Mouse (Mus musculus) left cerebral cortex, adult 9 months (tissue): ENCODE data around the gene Galnt10.

ENCODE experiments used
- DNase-seq, 2 experiments: peaks; one replicate each; pipeline ENCODE4 v3.0.0; 2022; ENCODE audit warnings: low spot score in 2 of 2

Gene Galnt10

DNA sequence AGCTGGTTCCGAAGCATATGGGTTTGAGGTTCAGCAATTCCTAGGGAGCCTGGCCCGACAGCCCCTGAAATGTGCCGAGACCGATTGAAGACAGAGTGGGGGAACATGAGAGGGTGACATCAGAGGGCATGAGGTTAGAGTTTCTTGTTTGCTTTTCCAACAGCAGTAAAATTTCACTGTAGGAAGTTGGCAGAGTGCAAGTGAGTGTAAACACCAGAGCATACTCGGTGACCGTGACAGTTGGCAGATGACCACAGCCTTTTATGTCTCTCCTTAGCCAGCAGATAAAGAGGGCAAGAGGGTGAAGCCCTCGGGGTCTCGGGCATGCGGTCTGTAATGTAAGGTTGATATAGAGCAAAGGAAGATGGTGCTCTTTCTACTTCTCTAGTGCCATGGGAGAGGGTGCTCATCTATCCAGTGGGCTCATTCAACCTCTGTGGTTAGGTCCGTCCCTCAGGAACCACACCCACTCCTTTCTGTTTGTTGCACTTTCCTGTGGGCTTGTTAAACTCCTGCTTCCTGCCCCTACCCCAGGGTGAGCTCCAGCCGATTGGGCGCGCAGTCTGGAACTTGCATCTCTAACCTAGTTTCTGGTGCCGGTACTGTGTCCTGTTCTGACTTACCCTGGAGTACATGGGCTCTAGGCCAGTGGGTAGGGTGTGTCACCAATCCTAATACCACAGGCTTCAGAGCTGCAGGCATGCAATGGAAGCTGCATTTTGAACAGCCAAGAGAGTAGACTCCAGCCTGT, 43.1 kb downstream of the Galnt10 start:
- no peak for DNase-seq

DNA sequence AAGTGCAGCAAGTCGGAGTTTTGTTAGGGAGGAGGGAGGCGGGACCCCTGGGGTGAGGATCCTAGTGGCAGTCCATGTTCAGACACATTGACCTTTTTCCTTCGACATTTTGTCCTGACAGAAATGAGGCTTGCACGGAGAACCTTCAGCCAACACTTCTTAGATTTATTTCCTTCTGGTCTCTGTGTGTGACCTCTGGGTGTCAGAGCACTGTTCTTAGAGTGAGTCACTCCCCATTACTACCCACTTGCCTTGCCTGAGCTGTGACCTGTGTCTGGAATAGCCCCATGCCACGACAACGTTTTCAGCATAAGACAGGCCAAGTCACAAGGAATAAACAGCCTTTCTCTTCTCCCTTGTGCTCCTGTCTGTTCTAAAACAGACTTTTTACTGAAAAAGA, 44.6 kb downstream of the Galnt10 start:
- DNase-seq: no peak

DNA sequence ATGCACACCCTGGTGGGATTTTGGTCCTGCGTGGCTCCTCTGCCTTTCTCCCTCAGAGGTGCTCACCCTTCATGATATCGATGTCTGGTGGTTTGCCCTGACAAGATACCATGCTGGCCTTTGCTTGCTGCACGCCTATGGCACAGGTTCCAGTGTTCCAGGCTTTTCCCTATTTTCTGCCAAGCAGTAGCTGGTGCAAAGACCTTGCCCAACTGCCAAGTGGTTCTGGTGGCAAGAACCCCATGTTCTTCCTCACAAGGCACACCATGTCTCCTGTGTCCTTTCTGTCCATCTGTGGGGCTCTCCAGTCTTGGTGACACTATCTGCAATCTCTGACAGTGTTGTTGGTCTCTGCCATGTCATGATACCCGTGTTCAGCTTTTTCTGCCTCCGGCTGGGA, 45.6 kb downstream of the Galnt10 start:
- no peak for DNase-seq

DNA sequence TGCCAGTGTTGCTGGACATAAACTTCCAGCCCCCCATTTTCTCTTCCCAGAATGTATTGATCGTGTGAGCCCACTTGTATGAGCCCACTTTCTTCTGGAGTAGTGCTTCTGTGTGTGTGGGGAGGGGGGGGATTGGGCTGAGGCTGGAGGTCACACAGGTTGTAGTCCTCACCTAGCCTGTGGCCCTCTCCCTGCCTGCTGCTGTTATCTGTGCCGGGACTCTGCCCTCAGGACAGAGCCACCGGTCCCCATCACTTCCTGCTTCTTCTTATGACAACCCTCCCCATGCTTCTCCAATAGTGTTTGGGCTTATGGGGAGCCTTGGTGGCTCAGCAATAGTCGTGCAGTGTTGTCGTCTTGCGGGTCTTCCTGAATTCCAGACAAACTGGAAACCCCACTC, 46.7 kb downstream of the Galnt10 start:
- no peak for DNase-seq

DNA sequence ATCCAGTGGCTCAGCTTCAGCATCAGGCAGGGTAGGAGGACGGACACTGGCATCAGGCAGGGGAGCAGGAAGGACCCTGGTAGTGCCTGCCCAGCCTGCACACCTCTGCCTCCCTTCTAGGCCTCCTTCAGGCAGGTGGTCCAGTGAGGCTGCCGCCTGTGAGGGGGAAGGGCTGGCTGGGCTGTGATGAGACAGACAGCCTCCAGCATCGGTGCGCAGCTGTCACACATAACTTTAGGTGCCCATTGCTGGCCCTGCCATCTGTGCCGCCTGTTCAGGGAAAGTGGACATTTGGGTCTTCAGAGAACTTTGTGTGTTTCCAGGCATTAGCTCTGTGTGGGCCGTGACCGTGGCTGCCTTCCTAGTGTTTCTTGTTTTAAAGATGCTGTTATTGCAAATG, 47.5 kb downstream of the Galnt10 start:
- DNase-seq: no peak

DNA sequence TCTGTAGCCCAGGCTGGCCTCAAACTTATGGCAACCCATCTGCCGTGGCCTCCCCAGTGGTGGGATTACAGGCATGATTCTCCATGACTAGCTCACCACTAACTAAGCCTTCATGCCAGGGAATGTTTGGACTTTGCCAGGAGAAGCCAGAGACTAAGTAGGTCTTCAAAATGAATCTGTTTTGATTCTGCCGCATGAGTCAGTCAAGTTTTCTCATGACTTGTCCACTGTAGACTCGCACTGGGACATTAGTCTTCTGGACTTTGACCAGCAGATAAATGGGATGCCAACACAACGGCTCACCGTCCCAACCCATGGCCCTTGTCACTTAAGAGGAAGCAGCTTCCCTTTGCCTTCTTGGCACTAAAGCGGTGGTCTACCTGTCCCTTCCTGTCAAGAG, 49.2 kb downstream of the Galnt10 start:
- no peak for DNase-seq

DNA sequence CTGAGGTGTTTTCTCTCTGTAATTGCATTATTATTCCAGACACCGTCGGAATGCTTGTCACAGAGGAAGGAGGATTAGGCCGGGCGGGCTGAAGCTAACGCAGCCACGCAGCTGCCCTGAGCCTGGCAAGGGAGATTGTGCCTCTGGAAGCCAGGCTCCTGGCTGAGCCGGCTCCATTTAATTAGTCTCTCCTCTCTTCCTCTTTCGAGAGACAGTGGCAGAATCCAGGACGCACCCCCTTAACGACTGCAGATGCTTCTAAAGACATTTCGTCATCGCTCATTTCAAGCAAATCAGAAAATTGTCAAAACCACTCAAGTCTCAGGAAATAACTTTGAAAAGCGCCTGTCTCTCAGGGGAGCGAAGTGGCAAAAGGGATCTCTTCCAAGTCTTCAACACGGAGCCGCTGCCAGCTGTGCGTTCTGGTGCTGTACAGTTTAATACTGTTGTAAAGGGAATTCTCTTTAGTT, 51.0 kb downstream of the Galnt10 start:
- DNase-seq: peak in 1 of 2 experiments; percentile 19

DNA sequence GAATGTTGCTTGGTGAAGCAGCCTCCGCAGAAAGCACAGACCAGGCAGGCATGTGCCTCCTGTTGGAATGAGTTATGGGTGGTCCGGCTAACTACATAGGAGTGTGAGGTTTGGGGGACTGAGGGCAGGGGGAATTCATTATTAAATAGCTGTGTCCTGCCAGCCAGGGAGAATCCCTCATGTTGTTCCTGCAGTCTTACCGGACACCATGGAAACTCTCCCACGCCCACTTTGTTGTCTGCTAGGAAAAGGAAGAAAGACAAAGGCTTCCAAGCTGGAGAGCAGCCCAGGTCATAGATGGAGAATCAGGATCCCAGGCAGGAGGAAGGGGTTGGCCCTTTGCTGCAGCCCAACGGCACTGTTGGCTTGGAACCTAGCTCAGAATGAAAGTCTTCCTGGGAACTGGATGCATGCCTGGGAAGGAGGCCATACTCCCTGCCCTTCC, 51.6 kb downstream of the Galnt10 start:
- no peak for DNase-seq

DNA sequence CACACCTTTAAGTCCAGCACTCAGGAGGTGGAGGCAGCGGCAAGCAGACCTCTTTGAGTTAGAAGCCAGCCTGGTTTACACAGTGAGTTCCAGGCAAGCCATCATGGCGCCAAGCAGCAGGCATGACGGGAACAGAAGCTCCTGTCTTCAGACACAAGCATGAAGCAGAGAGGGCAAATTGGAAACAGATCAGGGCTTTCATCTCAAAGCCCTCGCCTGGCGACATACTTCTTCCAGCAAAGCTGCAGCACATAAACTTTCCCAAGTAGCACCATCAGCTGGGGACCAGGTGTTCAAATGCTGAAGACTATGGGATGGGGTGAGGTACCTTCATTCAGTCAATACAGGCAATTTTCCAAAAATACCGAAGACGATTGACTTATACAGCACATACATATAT, 54.9 kb downstream of the Galnt10 start:
- DNase-seq: no peak

DNA sequence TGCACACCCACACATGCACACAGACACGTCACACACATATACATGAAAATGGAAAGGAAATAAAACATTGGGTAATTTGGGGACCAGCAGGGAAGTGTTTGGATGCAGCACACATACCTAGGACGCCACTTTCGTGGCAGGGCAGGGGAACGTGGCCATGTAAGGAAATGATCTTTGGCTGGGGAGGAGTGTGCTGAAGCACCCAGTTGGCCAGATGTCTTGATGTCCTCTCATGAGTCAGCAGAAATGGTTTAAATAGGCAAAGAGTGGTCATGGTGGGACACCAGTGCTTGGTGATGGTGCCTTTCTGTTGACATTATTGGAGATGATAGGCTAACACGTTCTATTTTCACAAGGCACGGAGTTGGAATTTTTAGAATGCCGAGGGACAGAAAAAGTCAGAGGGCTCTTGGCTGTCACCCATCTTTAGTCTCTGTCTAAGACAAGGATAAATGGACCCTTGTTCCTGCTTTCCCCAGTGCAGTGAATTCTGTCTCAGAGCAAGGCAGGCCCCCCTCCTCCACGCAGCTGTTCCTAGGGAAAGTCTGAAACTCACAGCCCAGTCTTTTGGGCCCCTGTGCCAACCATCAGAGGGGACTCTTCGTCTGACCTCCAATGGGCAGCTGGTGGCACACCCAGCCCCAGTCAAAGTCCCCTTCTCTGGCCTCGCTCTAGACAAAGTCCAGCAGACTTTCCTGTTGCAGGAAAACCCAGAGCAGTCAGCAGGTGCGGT, 56.1 kb downstream of the Galnt10 start:
- DNase-seq: no peak

DNA sequence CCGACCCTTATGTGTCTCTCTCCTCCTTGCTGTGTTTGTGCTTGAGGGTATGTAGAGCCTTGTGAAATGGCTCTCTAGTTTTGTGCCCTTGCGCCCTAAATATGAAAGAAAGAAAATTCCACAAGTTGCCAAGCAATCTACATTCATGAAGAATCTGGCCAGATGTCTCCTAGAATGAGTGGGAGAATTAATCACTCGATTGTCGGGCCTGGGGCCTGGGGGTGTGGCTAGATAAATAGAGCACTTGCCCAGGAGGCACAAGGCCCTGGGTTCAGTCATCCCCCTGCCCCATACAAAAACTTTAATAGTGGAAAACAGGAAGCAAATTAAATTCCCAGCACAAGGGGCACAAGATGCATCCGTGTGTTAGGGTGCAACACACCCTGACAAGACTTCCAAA, 56.7 kb downstream of the Galnt10 start:
- DNase-seq: no peak

DNA sequence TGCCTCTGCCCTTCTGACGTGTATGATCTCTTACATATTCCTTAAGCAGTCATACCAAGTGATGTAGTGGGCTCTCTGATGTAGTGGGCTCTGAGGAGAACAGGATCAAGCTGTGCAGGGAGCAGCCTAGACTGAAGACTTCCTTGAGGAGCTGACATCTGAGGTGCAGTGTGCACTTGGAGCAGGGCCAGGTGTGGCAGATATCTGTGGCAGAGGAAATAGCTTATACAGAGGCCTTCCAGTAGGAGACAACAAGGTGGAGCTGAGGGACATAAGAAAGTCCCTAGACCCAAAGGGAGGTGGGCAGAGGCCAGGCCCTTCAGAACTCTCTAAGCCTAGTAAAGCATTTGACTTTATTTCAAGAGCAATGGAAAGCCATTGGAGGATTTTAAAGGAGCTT, 61.4 kb downstream of the Galnt10 start:
- DNase-seq: no peak

DNA sequence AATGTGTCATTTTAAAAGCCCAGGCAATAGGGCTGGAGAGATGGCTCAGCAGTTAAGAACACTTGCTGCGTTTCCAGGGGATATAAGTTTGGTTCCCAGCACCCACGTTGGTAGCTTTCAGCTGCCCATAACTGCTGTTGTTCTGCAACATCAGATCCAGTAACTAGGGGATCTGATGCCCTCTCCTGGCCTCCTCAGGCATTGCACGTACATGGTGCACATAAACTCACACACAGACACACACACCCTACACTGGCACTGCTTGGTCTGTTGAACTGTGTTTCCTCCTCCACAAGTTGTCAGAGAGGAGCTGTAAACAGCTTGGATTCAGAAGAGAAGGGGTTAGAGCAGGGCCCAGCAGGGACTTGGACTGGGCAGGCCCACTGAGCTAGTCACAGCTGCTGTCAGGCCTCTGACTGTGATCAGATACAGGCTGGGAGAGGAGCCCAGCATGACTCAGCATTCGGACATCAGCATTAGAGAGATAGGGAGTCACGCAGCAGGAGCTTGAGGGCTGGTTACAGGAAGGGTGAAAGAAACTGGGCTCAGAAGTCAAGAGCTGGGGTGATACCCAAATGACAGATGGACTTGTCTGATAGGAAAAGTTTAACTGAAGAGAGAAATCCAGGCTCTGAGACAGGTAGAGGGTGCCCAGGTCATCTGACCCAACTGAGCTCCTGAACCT, 62.0 kb downstream of the Galnt10 start:
- DNase-seq: no peak

DNA sequence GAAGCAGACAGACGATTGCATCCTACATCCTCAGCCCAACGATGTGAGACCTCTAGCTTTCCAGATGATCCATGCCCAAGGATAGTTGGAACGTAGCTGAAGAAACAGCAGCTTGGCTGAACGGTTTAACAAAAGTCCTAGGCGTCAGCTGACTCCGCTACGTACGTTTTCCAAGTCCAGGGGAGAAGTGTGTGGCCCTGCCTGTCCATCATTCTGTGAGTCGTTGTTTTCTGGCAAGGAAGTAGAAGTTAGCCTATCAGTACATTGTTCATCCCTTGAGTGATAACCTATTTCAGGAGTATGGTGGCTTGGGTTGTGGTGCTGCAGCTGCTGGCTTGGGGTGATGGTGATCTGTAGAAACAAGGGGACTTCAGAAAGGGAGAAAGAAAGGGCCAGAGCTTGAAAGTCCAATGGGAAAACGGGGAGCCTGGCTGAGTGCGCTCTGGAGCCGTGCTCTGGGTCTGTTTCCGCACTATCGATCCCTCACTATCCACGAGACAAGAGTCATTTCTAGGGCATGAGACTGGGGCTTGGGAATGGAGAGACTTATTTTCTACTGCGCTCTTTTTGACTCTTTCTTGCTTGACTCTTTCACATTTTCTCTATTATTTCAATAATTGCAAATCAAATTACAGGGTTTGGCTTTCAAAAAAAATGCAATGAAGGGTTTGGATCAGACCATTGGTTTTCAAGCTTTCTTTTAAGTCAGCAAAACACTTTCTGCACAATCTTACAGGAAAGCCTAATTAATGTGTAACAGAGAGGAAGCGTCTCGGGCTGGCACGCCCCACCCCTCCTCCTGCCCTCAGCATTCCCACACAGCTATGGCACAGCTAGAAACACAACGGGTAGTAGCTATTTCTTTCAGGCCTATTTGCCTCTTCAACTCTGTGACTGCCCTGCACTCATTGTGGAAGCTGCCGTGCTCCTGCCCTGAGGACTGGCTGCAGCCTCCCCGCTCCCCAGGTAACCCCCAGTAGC, 63.2 kb downstream of the Galnt10 start:
- DNase-seq: no peak

DNA sequence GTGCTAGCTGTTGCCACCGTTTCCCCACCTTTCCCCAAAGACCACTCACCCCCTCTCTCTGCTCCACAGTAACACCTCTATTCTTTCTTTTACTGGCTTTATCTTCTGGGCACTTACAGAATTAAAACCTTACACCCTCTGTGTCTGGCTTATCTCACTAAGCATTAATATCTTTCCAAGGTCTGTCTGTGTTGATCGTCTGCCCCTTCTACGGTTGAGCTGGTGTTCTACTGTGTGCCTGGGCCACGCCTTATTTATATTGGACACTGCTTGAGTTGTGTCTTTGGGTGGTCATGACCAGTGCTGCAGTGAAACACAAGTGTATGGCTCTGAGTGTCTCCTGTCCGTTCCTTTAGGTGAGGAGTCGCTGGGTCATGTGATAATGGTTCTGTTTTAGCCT, 68.7 kb downstream of the Galnt10 start:
- no peak for DNase-seq

DNA sequence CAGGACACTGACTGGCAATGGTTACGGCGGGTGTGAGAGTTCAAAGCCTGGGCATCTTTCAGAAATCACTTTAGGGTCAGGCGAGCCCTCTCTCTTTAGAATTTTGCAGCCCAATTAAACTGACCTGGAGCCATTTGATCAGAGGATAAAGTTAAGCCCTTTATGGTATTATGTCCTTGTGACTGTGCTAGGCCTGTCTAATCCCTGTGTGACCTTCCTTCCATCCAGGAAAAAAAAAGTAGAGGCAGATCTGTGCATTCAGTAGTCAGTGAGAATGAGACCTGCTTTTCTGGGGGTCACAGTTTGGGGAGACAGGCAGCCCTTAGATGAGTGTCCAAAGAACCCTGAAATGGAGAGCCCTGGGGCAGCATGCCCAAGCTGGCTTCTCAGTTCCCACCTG, 71.5 kb downstream of the Galnt10 start:
- no peak for DNase-seq

DNA sequence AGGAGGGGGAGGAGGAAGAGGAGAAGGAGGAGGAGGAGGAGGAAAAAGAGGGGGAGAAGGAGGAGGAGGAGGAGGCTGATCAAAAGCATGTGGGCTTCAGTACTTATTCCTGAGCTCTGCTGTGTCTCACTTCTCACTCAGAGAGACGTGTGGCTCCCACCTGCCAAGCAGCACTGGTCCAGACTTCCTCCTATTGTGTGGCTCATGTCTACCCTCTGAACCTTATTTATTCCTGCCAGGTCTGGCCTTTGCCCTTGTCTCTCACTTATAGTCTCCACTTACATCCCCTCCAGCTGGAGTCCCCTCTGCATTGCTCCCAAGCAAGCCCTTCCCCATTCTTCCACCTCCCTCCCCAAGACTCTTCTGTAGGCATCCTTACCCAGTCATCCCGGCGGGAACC, 72.2 kb downstream of the Galnt10 start:
- DNase-seq: no peak

DNA sequence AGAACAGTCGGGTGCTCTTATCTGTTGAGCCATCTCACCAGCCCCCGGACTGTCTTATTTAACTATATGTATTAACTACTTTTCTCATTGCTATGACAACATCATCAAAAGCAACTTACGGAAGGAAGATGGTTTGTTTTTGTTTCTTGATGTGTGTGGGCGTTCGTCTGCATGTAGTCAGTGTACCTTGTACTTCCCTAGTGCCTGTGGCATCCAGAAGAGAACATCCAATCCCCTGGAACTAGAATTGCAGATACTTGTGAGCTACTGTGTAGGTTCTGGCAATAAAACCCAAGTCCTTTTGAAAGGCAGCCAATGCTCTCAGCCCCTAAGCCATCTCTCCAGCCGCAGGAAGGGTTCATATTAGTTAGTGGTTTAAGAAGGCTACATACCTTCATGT, 72.8 kb downstream of the Galnt10 start:
- DNase-seq: no peak

DNA sequence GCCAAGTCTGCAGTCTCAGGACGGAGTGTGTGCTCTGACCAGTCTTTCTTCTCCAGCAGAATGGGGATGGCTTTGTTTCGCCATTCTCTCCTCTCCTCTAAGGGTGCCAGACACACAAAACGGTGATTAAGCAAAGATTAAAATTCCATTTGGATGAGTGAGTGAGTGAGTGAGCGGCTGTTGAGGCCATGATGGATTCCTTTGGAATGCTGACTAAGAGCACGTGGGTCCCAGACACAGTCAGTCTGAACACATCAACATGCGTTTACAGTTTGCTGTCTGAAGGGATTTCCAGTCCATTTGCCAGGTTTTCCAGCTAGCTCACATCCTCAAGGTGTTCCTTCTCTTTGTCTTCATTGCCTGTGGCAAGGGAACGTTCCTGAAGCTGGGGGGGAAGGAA, 74.4 kb downstream of the Galnt10 start:
- no peak for DNase-seq

DNA sequence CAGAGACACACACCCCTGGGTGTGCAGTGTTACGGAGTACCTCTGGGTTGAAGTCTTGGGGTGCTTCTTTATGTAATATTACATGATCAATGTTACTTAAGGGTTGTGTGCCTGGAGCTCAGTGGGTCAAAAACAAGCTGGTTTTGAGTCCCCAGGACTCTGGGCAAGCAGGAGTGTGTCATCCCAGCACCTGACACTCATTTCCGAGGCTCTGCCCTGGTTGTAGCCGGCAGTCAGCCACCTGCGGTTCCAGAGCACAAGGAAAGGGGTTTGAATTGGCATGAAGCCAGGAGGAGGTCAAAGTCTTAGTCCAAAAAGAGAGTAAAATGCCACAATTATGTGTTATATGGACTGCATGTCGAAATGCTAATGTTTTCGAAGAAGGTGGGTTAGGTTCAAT, 74.8 kb downstream of the Galnt10 start:
- DNase-seq: no peak

DNA sequence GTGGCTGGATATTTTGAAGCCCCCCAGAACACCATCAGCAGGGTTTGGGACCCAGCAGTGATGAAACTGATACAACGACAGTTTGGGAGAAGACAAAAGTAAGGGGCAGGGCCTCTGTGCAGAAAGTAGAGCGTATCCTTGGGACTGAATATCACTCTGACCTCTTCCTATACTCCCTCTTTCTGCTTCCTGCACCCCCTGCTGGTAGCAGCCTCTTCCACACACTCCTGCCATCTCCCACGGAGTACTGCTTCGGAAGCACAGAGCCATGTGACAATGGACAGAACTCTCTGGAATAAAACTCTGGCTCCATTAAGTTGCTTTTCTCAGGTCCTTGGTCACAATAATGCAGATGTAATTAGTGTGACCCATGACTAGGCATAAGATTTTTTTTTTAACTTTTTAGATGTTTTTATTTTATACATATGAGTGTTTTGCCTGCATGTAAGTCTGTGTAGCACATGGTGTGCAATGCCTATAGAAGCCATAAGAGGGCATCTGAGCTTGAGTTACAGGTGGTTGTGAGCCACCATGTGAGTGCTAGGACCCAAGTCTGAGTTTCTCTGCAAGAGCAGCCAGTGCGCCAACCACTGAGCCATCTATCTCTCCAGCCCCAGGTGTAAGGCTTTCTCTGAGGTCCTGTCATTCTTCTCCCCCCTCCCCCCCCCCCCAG, 79.7 kb downstream of the Galnt10 start:
- DNase-seq: no peak
